Comparison of ENCODE assay signal across 8 mouse cellular contexts in genomic region chr1:193272137-193272915, GRCm38 (mm10). TPM values are rescaled to one million over a fixed set of nuclear protein-coding genes. Genes with fewer than 3 reads are reported as not detected.
DNase-seq lines count a peak whose midpoint lies in the region; ATAC-seq and TF ChIP-seq lines count a peak whose summit lies in the region.

No protein-coding gene starts in this region.

- H3K27ac ChIP-seq in spleen, adult 2 months (ENCODE audit: insufficient read depth, low read length), result peak overlapping the region; percentile 36
- H3K27ac ChIP-seq in cortical plate, adult 2 months (ENCODE audit: insufficient read depth, low read length), result peak overlapping the region; percentile 88
- H3K27ac ChIP-seq in heart, embryonic 11.5 days (ENCODE audit: low read depth, low read length), result peak overlapping the region; percentile 96
- H3K27ac ChIP-seq in kidney, postnatal 0 days, result peak overlapping the region; percentile 86
- peak overlapping the region; percentile 86 for H3K27ac ChIP-seq in lung, postnatal 0 days (ENCODE audit: low read length)

- TF ChIP-seq CTCF in spleen, adult 2 months (IDR thresholded peaks at IDR 0.05; ENCODE audit: extremely low read depth, insufficient read depth, insufficient read length, insufficient replicate concordance), result no peak
- no peak for TF ChIP-seq CTCF in cortical plate, adult 2 months (IDR thresholded peaks at IDR 0.05; ENCODE audit: extremely low read depth, insufficient read depth, low read length)
- TF ChIP-seq CTCF in kidney, postnatal 0 days (IDR thresholded peaks at IDR 0.05; ENCODE audit: low read depth), result no peak
- TF ChIP-seq CTCF in lung, postnatal 0 days (IDR thresholded peaks at IDR 0.05), result no peak

- H3K27me3 ChIP-seq in spleen, adult 2 months (ENCODE audit: control insufficient read depth, insufficient read depth, low read length), result no peaks in the 10 kb centered on the region
- no peaks in the 10 kb centered on the region for H3K27me3 ChIP-seq in heart, embryonic 11.5 days (ENCODE audit: control insufficient read depth, insufficient read depth, low read length)
- H3K27me3 ChIP-seq in kidney, postnatal 0 days (ENCODE audit: insufficient read depth, low read length), result no peaks in the 10 kb centered on the region
- no peaks in the 10 kb centered on the region for H3K27me3 ChIP-seq in lung, postnatal 0 days (replicated peaks; ENCODE audit: insufficient read depth, low read length)

- H3K4me3 ChIP-seq in spleen, adult 2 months (ENCODE audit: extremely low read depth, insufficient read depth, insufficient read length), result peak overlapping the region; percentile 45
- H3K4me3 ChIP-seq in cortical plate, adult 2 months (ENCODE audit: insufficient read depth, low read length), result peak overlapping the region; percentile 48
- H3K4me3 ChIP-seq in heart, embryonic 11.5 days (ENCODE audit: low read depth, low read length), result peak overlapping the region; percentile 54
- peak overlapping the region; percentile 46 for H3K4me3 ChIP-seq in kidney, postnatal 0 days (replicated peaks; ENCODE audit: low read depth, low read length)
- peak overlapping the region; percentile 47 for H3K4me3 ChIP-seq in lung, postnatal 0 days (ENCODE audit: low read depth, low read length)

- ATAC-seq in heart, embryonic 11.5 days (replicated peaks; ENCODE audit: insufficient number of reproducible peaks, low FRiP score, low TSS enrichment), result 0 out of 2 replicates have a peak, but pooled peaks have one; percentile 39
- ATAC-seq in kidney, postnatal 0 days (replicated peaks; ENCODE audit: low FRiP score, low read depth), result peak; percentile 27; the same call in 1 of the 2 replicates
- peak; percentile 25 for ATAC-seq in lung, postnatal 0 days

- H3K9me3 ChIP-seq in heart, embryonic 11.5 days (replicated peaks; ENCODE audit: control insufficient read depth, low read length), result no peaks in the 10 kb centered on the region
- no peaks in the 10 kb centered on the region for H3K9me3 ChIP-seq in kidney, postnatal 0 days (replicated peaks; ENCODE audit: low read length)
- no peaks in the 10 kb centered on the region for H3K9me3 ChIP-seq in lung, postnatal 0 days (ENCODE audit: low read length)

- H3K4me2 ChIP-seq in heart, embryonic 11.5 days, result peak overlapping the region; percentile 67
- H3K4me2 ChIP-seq in kidney, postnatal 0 days (ENCODE audit: low read length), result peak overlapping the region; percentile 70
- H3K4me2 ChIP-seq in lung, postnatal 0 days (replicated peaks; ENCODE audit: low read depth, low read length), result peak overlapping the region; percentile 58

- H3K36me3 ChIP-seq in spleen, adult 2 months (ENCODE audit: control insufficient read depth, insufficient read depth, low read length), result no peaks in the 10 kb centered on the region
- H3K36me3 ChIP-seq in heart, embryonic 11.5 days (ENCODE audit: control insufficient read depth, insufficient read depth, low read length), result no peaks in the 10 kb centered on the region
- no peaks in the 10 kb centered on the region for H3K36me3 ChIP-seq in kidney, postnatal 0 days (ENCODE audit: insufficient read depth, low read length)
- H3K36me3 ChIP-seq in lung, postnatal 0 days (ENCODE audit: insufficient read depth, low read length), result no peaks in the 10 kb centered on the region

- H3K4me1 ChIP-seq in spleen, adult 2 months (ENCODE audit: control insufficient read depth, insufficient read depth, insufficient read length), result peaks cover 4% of the 10 kb centered on the region; the same call in 1 of the 2 replicates
- H3K4me1 ChIP-seq in cortical plate, adult 2 months (ENCODE audit: control insufficient read depth, insufficient read depth, low read length), result peaks cover 3% of the 10 kb centered on the region
- peaks cover 10% of the 10 kb centered on the region for H3K4me1 ChIP-seq in heart, embryonic 11.5 days (ENCODE audit: control insufficient read depth, insufficient read depth, low read length)
- H3K4me1 ChIP-seq in kidney, postnatal 0 days (replicated peaks; ENCODE audit: insufficient read depth, low read length), result 0 out of 2 replicates have a peak, but pooled peaks cover 3% of the 10 kb centered on the region
- H3K4me1 ChIP-seq in lung, postnatal 0 days (ENCODE audit: insufficient read depth, low read depth, low read length), result no peaks in the 10 kb centered on the region; the same call in 1 of the 2 replicates

- peak overlapping the region; percentile 78 for H3K9ac ChIP-seq in heart, embryonic 11.5 days (ENCODE audit: low read depth, low read length)
- H3K9ac ChIP-seq in kidney, postnatal 0 days (ENCODE audit: low read depth, low read length), result peak overlapping the region; percentile 50
- H3K9ac ChIP-seq in lung, postnatal 0 days (replicated peaks; ENCODE audit: low read depth), result peak overlapping the region; percentile 58

- no peak for TF ChIP-seq EP300 in lung, postnatal 0 days (IDR thresholded peaks at IDR 0.05)

- DNase-seq in spleen, adult 2 months (ENCODE audit: low read depth in 1 of 2, low spot score in 2 of 2), result no peak
- DNase-seq in spleen, adult 18-20 months, result no peak
- peak; percentile 41 for DNase-seq in kidney, postnatal 0 days (ENCODE audit: low spot score)
- no peak for DNase-seq in lung, postnatal 0 days (ENCODE audit: low spot score)
- DNase-seq in retina, postnatal 1 day, result peak; percentile 59
- no peak for DNase-seq in spleen, adult 12 weeks (ENCODE audit: low spot score)

- WGBS in spleen, adult 2 months, result 79% methylated on average over 24 of the region's 24 CpGs
- WGBS in heart, embryonic 11.5 days (ENCODE audit: insufficient replicate concordance), result 12% methylated on average over 24 of the region's 24 CpGs
- WGBS in kidney, postnatal 0 days, result 27% methylated on average over 24 of the region's 24 CpGs
- 21% methylated on average over 24 of the region's 24 CpGs for WGBS in lung, postnatal 0 days

- no peak for TF ChIP-seq POLR2A in spleen, adult 2 months (IDR thresholded peaks at IDR 0.05; ENCODE audit: low read depth, low read length)
- no peak for TF ChIP-seq POLR2A in cortical plate, adult 2 months (IDR thresholded peaks at IDR 0.05; ENCODE audit: extremely low read depth, insufficient read depth, low read length)

RNA-seq across cellular contexts. Expression of gene G0s2, which starts 0.7 kb away (rescaled TPM):
- polyA plus RNA-seq in spleen, adult 2 months (2012; rRNA removed), result 60.8 and 66.5 TPM in 2 replicates
- 20.8 and 22.6 TPM in 2 replicates for polyA plus RNA-seq in cortical plate, adult 2 months (2012; rRNA removed)
- 38.5 and 45.3 TPM in 2 replicates for polyA plus RNA-seq in heart, embryonic 11.5 days (2014; fragmentation: Nextera tagmentation; extraction: Ambion mirVana)
- polyA plus RNA-seq in kidney, postnatal 0 days (2015; fragmentation: Nextera tagmentation; extraction: Ambion mirVana), result 47.6 and 48.9 TPM in 2 replicates
- polyA plus RNA-seq in lung, postnatal 0 days (2015; fragmentation: Nextera tagmentation; extraction: Ambion mirVana), result 185 and 216 TPM in 2 replicates

RNA-seq across cellular contexts. Expression of gene Hsd11b1, which starts 8.5 kb away (rescaled TPM):
- 32.9 and 33.5 TPM in 2 replicates for polyA plus RNA-seq in spleen, adult 2 months (2012; rRNA removed)
- polyA plus RNA-seq in cortical plate, adult 2 months (2012; rRNA removed), result 39.5 and 44.8 TPM in 2 replicates
- polyA plus RNA-seq in heart, embryonic 11.5 days (2014; fragmentation: Nextera tagmentation; extraction: Ambion mirVana), result 1.6 and 2.2 TPM in 2 replicates
- 8.7 and 11.4 TPM in 2 replicates for polyA plus RNA-seq in kidney, postnatal 0 days (2015; fragmentation: Nextera tagmentation; extraction: Ambion mirVana)
- 184 and 200 TPM in 2 replicates for polyA plus RNA-seq in lung, postnatal 0 days (2015; fragmentation: Nextera tagmentation; extraction: Ambion mirVana)

Comparison
In these comparisons a context has a peak if more than half of its experiments do, and no peak if none do; other contexts are left out.
1. DNase-seq: peak in kidney, postnatal 0 days (single experiment) and retina, postnatal 1 day (single experiment); none in spleen, adult 2 months (0 of 2), spleen, adult 18-20 months (0 of 2), lung, postnatal 0 days (single experiment) and spleen, adult 12 weeks (single experiment).
2. H3K27ac ChIP-seq: peak in every context shown above with its lines; median percentile 96 in heart, embryonic 11.5 days; 88 in cortical plate, adult 2 months; 86 in kidney, postnatal 0 days; 86 in lung, postnatal 0 days; 36 in spleen, adult 2 months.
3. Peak in every context shown above with its lines, with median percentiles within 50 percentile points of each other: H3K4me3 ChIP-seq, ATAC-seq, H3K4me2 ChIP-seq and H3K9ac ChIP-seq.